Mouse (Mus musculus): ENCODE data around the gene Olfr1133. TPM values are rescaled to one million over a fixed set of nuclear protein-coding genes. Genes with fewer than 3 reads are reported as not detected.

Olfr1133 gene
- total RNA-seq (2021) (not detected), polyA plus RNA-seq (2012; rRNA removed) (not detected in 2 replicates)
- long read RNA-seq = 0 reads

GRCm38 (mm10) chr2:87647274-87647673 lies at the start of gene Olfr1133:
Olfr1133 (minus strand) TSS chr2:87647374.
- intact Hi-C loops (cut with DNase I) = no loop called here
- TF ChIP-seq EP300 (IDR thresholded peaks at IDR 0.05; ENCODE audit: insufficient read depth, low read depth, low read length) (no peak), CTCF (IDR thresholded peaks at IDR 0.05) (no peak), POLR2A (IDR thresholded peaks at IDR 0.05; ENCODE audit: insufficient read depth, low read depth, low read length) (no peak)
- H3K4me1 ChIP-seq (ENCODE audit: control insufficient read depth, insufficient read depth, low read length) = no peaks in the 10 kb centered on the region

GRCm38 (mm10) chr2:87693847-87694246 lies 46.7 kb upstream of the Olfr1133 start, which contains the start of gene Olfr1136:
Olfr1136 (minus strand) TSS chr2:87693947.
- Histone ChIP-seq H3K4me1 (ENCODE audit: control insufficient read depth, insufficient read depth, low read length) (no peaks in the 10 kb centered on the region), H3K27ac (no peak within 1 kb of the TSS)
- TF ChIP-seq EP300 (IDR thresholded peaks at IDR 0.05; ENCODE audit: insufficient read depth, low read depth, low read length) (no peak), POLR2A (IDR thresholded peaks at IDR 0.05; ENCODE audit: insufficient read depth, low read depth, low read length) (no peak), CTCF (IDR thresholded peaks at IDR 0.05) (no peak)

More at GRCm38 (mm10) chr2:87647274-87647673, at the start of gene Olfr1133:
- Histone ChIP-seq H3K27me3 (ENCODE audit: control insufficient read depth, insufficient read depth, low read length) (no peaks in the 10 kb centered on the region), H3K9ac (ENCODE audit: low read depth, low read length) (no peak within 1 kb of the TSS), H3K36me3 (ENCODE audit: control insufficient read depth, insufficient read depth, low read length) (no peaks in the 10 kb centered on the region), H3K79me2 (replicated peaks; ENCODE audit: control insufficient read depth, insufficient read depth, low read length) (no peaks in the 10 kb centered on the region), H3K4me3 (no peak within 1 kb of the TSS), H3K27ac (no peak within 1 kb of the TSS)
- DNase-seq = no peak

GRCm38 (mm10) chr2:87673564-87673963 lies 26.4 kb upstream of the Olfr1133 start, which contains the start of gene Olfr1135:
Olfr1135 (minus strand) TSS chr2:87673664.
- H3K79me2 ChIP-seq (replicated peaks; ENCODE audit: control insufficient read depth, insufficient read depth, low read length) = no peaks in the 10 kb centered on the region
- no peaks in the 10 kb centered on the region for H3K4me1 ChIP-seq (ENCODE audit: control insufficient read depth, insufficient read depth, low read length)
- H3K27me3 ChIP-seq (ENCODE audit: control insufficient read depth, insufficient read depth, low read length) = no peaks in the 10 kb centered on the region
- DNase-seq = no peak
- WGBS = 4% methylated on average over 1 of the region's 1 CpGs
- H3K36me3 ChIP-seq (ENCODE audit: control insufficient read depth, insufficient read depth, low read length) = no peaks in the 10 kb centered on the region
- no peak within 1 kb of the TSS for H3K4me3 ChIP-seq
- intact Hi-C loops (cut with DNase I) = no loop called here
- no peak for TF ChIP-seq EP300 (IDR thresholded peaks at IDR 0.05; ENCODE audit: insufficient read depth, low read depth, low read length)
- no peak for TF ChIP-seq CTCF (IDR thresholded peaks at IDR 0.05)
- TF ChIP-seq POLR2A (IDR thresholded peaks at IDR 0.05; ENCODE audit: insufficient read depth, low read depth, low read length) = no peak
- no peak within 1 kb of the TSS for H3K27ac ChIP-seq
- H3K9ac ChIP-seq (ENCODE audit: low read depth, low read length) = no peak within 1 kb of the TSS

More at GRCm38 (mm10) chr2:87693847-87694246, 46.7 kb upstream of the Olfr1133 start, which contains the start of gene Olfr1136:
- H3K27me3 ChIP-seq (ENCODE audit: control insufficient read depth, insufficient read depth, low read length) = no peaks in the 10 kb centered on the region
- H3K9ac ChIP-seq (ENCODE audit: low read depth, low read length) = no peak within 1 kb of the TSS
- H3K79me2 ChIP-seq (replicated peaks; ENCODE audit: control insufficient read depth, insufficient read depth, low read length) = no peaks in the 10 kb centered on the region
- H3K36me3 ChIP-seq (ENCODE audit: control insufficient read depth, insufficient read depth, low read length) = no peaks in the 10 kb centered on the region
- DNase-seq = no peak
- H3K4me3 ChIP-seq = no peak within 1 kb of the TSS
- intact Hi-C loops (cut with DNase I) = no loop called here

- no peak within 1 kb of the TSS for H3K9ac ChIP-seq (ENCODE audit: low read depth, low read length)
- 63% methylated on average over 2 of the region's 2 CpGs for WGBS
- H3K27me3 ChIP-seq (ENCODE audit: control insufficient read depth, insufficient read depth, low read length) = no peaks in the 10 kb centered on the region
- no peaks in the 10 kb centered on the region for H3K4me1 ChIP-seq (ENCODE audit: control insufficient read depth, insufficient read depth, low read length)
- TF ChIP-seq POLR2A (IDR thresholded peaks at IDR 0.05; ENCODE audit: insufficient read depth, low read depth, low read length) = no peak
- no peak for TF ChIP-seq CTCF (IDR thresholded peaks at IDR 0.05)
- TF ChIP-seq EP300 (IDR thresholded peaks at IDR 0.05; ENCODE audit: insufficient read depth, low read depth, low read length) = no peak
- no peak for DNase-seq
- no peak within 1 kb of the TSS for H3K4me3 ChIP-seq
- H3K79me2 ChIP-seq (replicated peaks; ENCODE audit: control insufficient read depth, insufficient read depth, low read length) = no peaks in the 10 kb centered on the region
- intact Hi-C loops (cut with DNase I) = no loop called here
- no peaks in the 10 kb centered on the region for H3K36me3 ChIP-seq (ENCODE audit: control insufficient read depth, insufficient read depth, low read length)
- no peak within 1 kb of the TSS for H3K27ac ChIP-seq
Observed at GRCm38 (mm10) chr2:87658360-87658759, 11.2 kb upstream of the Olfr1133 start, which contains the start of gene Olfr1134. Olfr1134 (minus strand) TSS chr2:87658460.

- no peaks in the 10 kb centered on the region for H3K79me2 ChIP-seq (replicated peaks; ENCODE audit: control insufficient read depth, insufficient read depth, low read length)
- H3K36me3 ChIP-seq (ENCODE audit: control insufficient read depth, insufficient read depth, low read length) = no peaks in the 10 kb centered on the region
- no peak for DNase-seq
- no peak overlapping the region for H3K9ac ChIP-seq (ENCODE audit: low read depth, low read length)
- no peaks in the 10 kb centered on the region for H3K4me1 ChIP-seq (ENCODE audit: control insufficient read depth, insufficient read depth, low read length)
- no peak for TF ChIP-seq CTCF (IDR thresholded peaks at IDR 0.05)
- no peak for TF ChIP-seq POLR2A (IDR thresholded peaks at IDR 0.05; ENCODE audit: insufficient read depth, low read depth, low read length)
- TF ChIP-seq EP300 (IDR thresholded peaks at IDR 0.05; ENCODE audit: insufficient read depth, low read depth, low read length) = no peak
- H3K4me3 ChIP-seq = no peak overlapping the region
- intact Hi-C loops (cut with DNase I) = no loop called here
- H3K27me3 ChIP-seq (ENCODE audit: control insufficient read depth, insufficient read depth, low read length) = no peaks in the 10 kb centered on the region
- no peak overlapping the region for H3K27ac ChIP-seq
Observed at GRCm38 (mm10) chr2:87642441-87642840, 4.7 kb downstream of the Olfr1133 start.

GRCm38 (mm10) chr2:87637435-87637834 lies 9.7 kb downstream of the Olfr1133 start, which contains the start of gene Olfr1132:
Olfr1132 (minus strand) TSS chr2:87637535.
- no peak for DNase-seq
- TF ChIP-seq CTCF (IDR thresholded peaks at IDR 0.05) (no peak), EP300 (IDR thresholded peaks at IDR 0.05; ENCODE audit: insufficient read depth, low read depth, low read length) (no peak), POLR2A (IDR thresholded peaks at IDR 0.05; ENCODE audit: insufficient read depth, low read depth, low read length) (no peak)
- Histone ChIP-seq H3K4me3 (no peak within 1 kb of the TSS), H3K36me3 (ENCODE audit: control insufficient read depth, insufficient read depth, low read length) (no peaks in the 10 kb centered on the region), H3K79me2 (replicated peaks; ENCODE audit: control insufficient read depth, insufficient read depth, low read length) (no peaks in the 10 kb centered on the region), H3K4me1 (ENCODE audit: control insufficient read depth, insufficient read depth, low read length) (no peaks in the 10 kb centered on the region), H3K27ac (no peak within 1 kb of the TSS), H3K27me3 (ENCODE audit: control insufficient read depth, insufficient read depth, low read length) (no peaks in the 10 kb centered on the region), H3K9ac (ENCODE audit: low read depth, low read length) (no peak within 1 kb of the TSS)
- intact Hi-C loops (cut with DNase I) = no loop called here

All from heart, adult 2 months (tissue).